In genomic region chr17:80018239-80018975, GRCm38 (mm10) we compare ENCODE assay signal across 9 mouse cellular contexts. TPM values are rescaled to one million over a fixed set of nuclear protein-coding genes. Genes with fewer than 3 reads are reported as not detected.
DNase-seq lines count a peak whose midpoint lies in the region; ATAC-seq and TF ChIP-seq lines count a peak whose summit lies in the region.
"Had no signal": no experiment of that assay in that cellular context is flagged by ENCODE, and none has a peak within 500 bp of the region (broad histone marks: within the 10 kb centered on the region; RNA-seq: fewer than 3 reads in every experiment).

No protein-coding gene starts in this region.

- H3K9me3 ChIP-seq in heart, embryonic 10.5 days: no peaks in the 10 kb centered on the region
- no peaks in the 10 kb centered on the region for H3K9me3 ChIP-seq in lung, embryonic 15.5 days
- H3K9me3 ChIP-seq in lung, postnatal 0 days (ENCODE audit: low read length): no peaks in the 10 kb centered on the region
- H3K9me3 ChIP-seq in intestine, embryonic 14.5 days (ENCODE audit: control insufficient read depth, low read length): no peaks in the 10 kb centered on the region
- no peaks in the 10 kb centered on the region for H3K9me3 ChIP-seq in liver, postnatal 0 days (ENCODE audit: low read length)

- H3K36me3 ChIP-seq in heart, embryonic 10.5 days: no peaks in the 10 kb centered on the region
- H3K36me3 ChIP-seq in lung, embryonic 15.5 days: no peaks in the 10 kb centered on the region
- H3K36me3 ChIP-seq in lung, postnatal 0 days (ENCODE audit: insufficient read depth, low read length): no peaks in the 10 kb centered on the region
- H3K36me3 ChIP-seq in intestine, embryonic 14.5 days (ENCODE audit: control insufficient read depth, insufficient read depth, low read length): no peaks in the 10 kb centered on the region
- H3K36me3 ChIP-seq in liver, postnatal 0 days (replicated peaks; ENCODE audit: insufficient read depth, low read length): no peaks in the 10 kb centered on the region

- H3K4me3 ChIP-seq in heart, embryonic 10.5 days: no peak overlapping the region
- H3K4me3 ChIP-seq in lung, embryonic 15.5 days: no peak overlapping the region
- no peak overlapping the region for H3K4me3 ChIP-seq in lung, postnatal 0 days (ENCODE audit: low read depth, low read length)
- no peak overlapping the region for H3K4me3 ChIP-seq in intestine, embryonic 14.5 days (ENCODE audit: low read depth, low read length)
- no peak overlapping the region for H3K4me3 ChIP-seq in liver, postnatal 0 days (ENCODE audit: low read depth, low read length)

- no peak overlapping the region for H3K27ac ChIP-seq in heart, embryonic 10.5 days
- no peak overlapping the region for H3K27ac ChIP-seq in lung, embryonic 15.5 days
- no peak overlapping the region for H3K27ac ChIP-seq in lung, postnatal 0 days (ENCODE audit: low read length)
- H3K27ac ChIP-seq in intestine, embryonic 14.5 days (ENCODE audit: low read depth): no peak overlapping the region
- no peak overlapping the region for H3K27ac ChIP-seq in liver, postnatal 0 days (ENCODE audit: low read depth)

- peaks cover 15% of the 10 kb centered on the region for H3K4me1 ChIP-seq in heart, embryonic 10.5 days
- peaks cover 9% of the 10 kb centered on the region; the same call in 1 of the 2 replicates for H3K4me1 ChIP-seq in lung, embryonic 15.5 days
- no peaks in the 10 kb centered on the region for H3K4me1 ChIP-seq in lung, postnatal 0 days (ENCODE audit: insufficient read depth, low read depth, low read length)
- H3K4me1 ChIP-seq in intestine, embryonic 14.5 days (replicated peaks; ENCODE audit: control insufficient read depth, insufficient read depth, low read length): no peaks in the 10 kb centered on the region
- H3K4me1 ChIP-seq in liver, postnatal 0 days (ENCODE audit: insufficient read depth): peaks cover 5% of the 10 kb centered on the region; the same call in 1 of the 2 replicates

- H3K4me2 ChIP-seq in lung, embryonic 15.5 days: peak overlapping the region; percentile 50; the same call in 1 of the 2 replicates
- no peak overlapping the region for H3K4me2 ChIP-seq in lung, postnatal 0 days (replicated peaks; ENCODE audit: low read depth, low read length)
- H3K4me2 ChIP-seq in intestine, embryonic 14.5 days (ENCODE audit: low read length): no peak overlapping the region
- H3K4me2 ChIP-seq in liver, postnatal 0 days (ENCODE audit: low read depth, low read length): peak overlapping the region; percentile 60; the same call in 1 of the 2 replicates

- no peak for ATAC-seq in lung, embryonic 15.5 days (ENCODE audit: borderline replicate concordance, extremely low read depth, low FRiP score, low TSS enrichment)
- ATAC-seq in lung, postnatal 0 days: no peak
- ATAC-seq in intestine, embryonic 14.5 days (replicated peaks; ENCODE audit: low FRiP score, low TSS enrichment, low read depth): peak; percentile 25; the same call in 1 of the 2 replicates
- ATAC-seq in liver, postnatal 0 days: no peak

- no peaks in the 10 kb centered on the region for H3K27me3 ChIP-seq in heart, embryonic 10.5 days (ENCODE audit: insufficient read depth, poor library complexity, severe bottlenecking)
- no peaks in the 10 kb centered on the region for H3K27me3 ChIP-seq in lung, embryonic 15.5 days
- no peaks in the 10 kb centered on the region for H3K27me3 ChIP-seq in lung, postnatal 0 days (replicated peaks; ENCODE audit: insufficient read depth, low read length)
- H3K27me3 ChIP-seq in intestine, embryonic 14.5 days (replicated peaks; ENCODE audit: control insufficient read depth, insufficient read depth, low read length): no peaks in the 10 kb centered on the region
- no peaks in the 10 kb centered on the region for H3K27me3 ChIP-seq in liver, postnatal 0 days (ENCODE audit: insufficient read depth, low read length)

- TF ChIP-seq EP300 in lung, postnatal 0 days (IDR thresholded peaks at IDR 0.05): no peak
- no peak for TF ChIP-seq EP300 in liver, postnatal 0 days (IDR thresholded peaks at IDR 0.05; ENCODE audit: low read depth)

- TF ChIP-seq CTCF in lung, postnatal 0 days (IDR thresholded peaks at IDR 0.05): no peak
- no peak for TF ChIP-seq CTCF in liver, postnatal 0 days (IDR thresholded peaks at IDR 0.05; ENCODE audit: low read depth)

- WGBS in heart, embryonic 10.5 days: 43% methylated on average over 12 of the region's 12 CpGs
- 42% methylated on average over 12 of the region's 12 CpGs for WGBS in lung, embryonic 15.5 days
- 44% methylated on average over 12 of the region's 12 CpGs for WGBS in lung, postnatal 0 days
- 48% methylated on average over 12 of the region's 12 CpGs for WGBS in intestine, embryonic 14.5 days
- WGBS in liver, postnatal 0 days (ENCODE audit: insufficient replicate concordance): 48% methylated on average over 12 of the region's 12 CpGs

- DNase-seq in heart, embryonic 10.5 days (ENCODE audit: low spot score): peak; percentile 68
- no peak for DNase-seq in heart, postnatal 14 days
- DNase-seq in lung, postnatal 0 days (ENCODE audit: low spot score): no peak
- peak; percentile 53 for DNase-seq in intestine, embryonic 14.5 days (ENCODE audit: low spot score)
- DNase-seq in liver, postnatal 0 days: peak; percentile 11
- DNase-seq in right cerebral cortex, postnatal 25 days: no peak
- DNase-seq in kidney, postnatal 10 days: no peak
- DNase-seq: spleen, adult 18-20 months had no signal

- intact Hi-C loops in heart, postnatal 14 days (cut with DNase I): no loop called here

- H3K9ac ChIP-seq in lung, embryonic 15.5 days: no peak overlapping the region
- H3K9ac ChIP-seq in lung, postnatal 0 days (replicated peaks; ENCODE audit: low read depth): no peak overlapping the region
- H3K9ac ChIP-seq in intestine, embryonic 14.5 days (ENCODE audit: low read length): no peak overlapping the region
- H3K9ac ChIP-seq in liver, postnatal 0 days (replicated peaks): no peak overlapping the region

RNA-seq across cellular contexts. Expression of gene Hnrnpll, which starts 43.7 kb away (rescaled TPM):
- polyA plus RNA-seq in heart, embryonic 10.5 days (2016; fragmentation: Nextera tagmentation; extraction: Ambion mirVana): 52.2 and 76.3 TPM in 2 replicates
- 10 to 100 TPM; 27.0 to 29.3 TPM for total RNA-seq in heart, postnatal 14 days (2021)
- 78.6 and 80.0 TPM in 2 replicates for polyA plus RNA-seq in lung, embryonic 15.5 days (2015; fragmentation: Nextera tagmentation; extraction: Ambion mirVana)
- polyA plus RNA-seq in lung, postnatal 0 days (2015; fragmentation: Nextera tagmentation; extraction: Ambion mirVana): 30.2 and 31.2 TPM in 2 replicates
- 58.4 and 59.1 TPM in 2 replicates for polyA plus RNA-seq in intestine, embryonic 14.5 days (2014; fragmentation: Nextera tagmentation; extraction: Ambion mirVana)
- polyA plus RNA-seq in liver, postnatal 0 days (2015; fragmentation: Nextera tagmentation; extraction: Ambion mirVana): 13.4 and 14.9 TPM in 2 replicates

Comparison
In these comparisons a context has a peak if more than half of its experiments do, and no peak if none do; other contexts are left out.
1. DNase-seq: peak in heart, embryonic 10.5 days (single experiment), intestine, embryonic 14.5 days (single experiment) and liver, postnatal 0 days (single experiment); none in heart, postnatal 14 days (0 of 2), lung, postnatal 0 days (single experiment), right cerebral cortex, postnatal 25 days (single experiment) and kidney, postnatal 10 days (single experiment).
2. H3K4me2 ChIP-seq: peak in lung, embryonic 15.5 days (single experiment) and liver, postnatal 0 days (single experiment); none in lung, postnatal 0 days (single experiment) and intestine, embryonic 14.5 days (single experiment).